Mouse (Mus musculus): ENCODE results near the gene Zfp398. TPM values are rescaled to one million over a fixed set of nuclear protein-coding genes. Genes with fewer than 3 reads are reported as not detected.
A peak's percentile ranks its signal among the peaks of the same experiment; 100 is the strongest.
"Not testable (repeated sequence)": the region's sequence is repeated elsewhere in the genome, so short reads cannot be mapped to it uniquely, and the experiment has no call there.

Zfp398 gene
- polyA plus RNA-seq, 1 experiment from 2014 or later, result 8.2 TPM

GRCm38 (mm10) chr6:47832220-47832619 is 3.2 kb upstream of the Zfp398 start:
- no peak for DNase-seq (ENCODE audit: low spot score)
- H3K27ac ChIP-seq (replicated peaks), result no peak overlapping the region
- no peak overlapping the region for H3K4me3 ChIP-seq
- no peaks in the 10 kb centered on the region for H3K36me3 ChIP-seq
- H3K9me3 ChIP-seq (replicated peaks), result no peaks in the 10 kb centered on the region
- WGBS, result 83% methylated on average over 1 of the region's 1 CpGs
- peaks cover 29% of the 10 kb centered on the region for H3K4me1 ChIP-seq
- H3K27me3 ChIP-seq (ENCODE audit: low read depth, poor library complexity, severe bottlenecking), result no peaks in the 10 kb centered on the region

GRCm38 (mm10) chr6:47835984-47836521 is 592 bp downstream of the Zfp398 start:
- WGBS, result under 1% methylated on average over 49 of the region's 49 CpGs

DNA sequence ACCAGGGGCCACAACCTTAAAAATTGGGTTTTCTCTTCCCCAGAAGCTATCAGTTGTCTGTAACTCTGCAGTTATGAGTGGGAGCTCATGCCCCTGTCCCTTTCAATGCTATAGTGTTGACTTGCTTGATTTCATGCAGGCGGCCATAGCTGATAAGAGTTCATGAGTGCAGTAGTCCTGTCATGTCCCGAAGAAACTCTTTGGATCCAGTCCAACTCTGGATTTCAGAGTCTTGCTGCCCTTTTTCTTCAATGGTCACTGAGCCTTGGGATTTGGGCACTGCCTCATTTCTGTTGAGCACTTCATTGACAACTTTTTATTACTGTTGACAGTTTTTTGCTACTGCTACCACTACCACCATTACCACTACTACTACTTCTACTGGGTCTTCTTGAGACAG is 2.2 kb downstream of the Zfp398 start:
- peaks cover 12% of the 10 kb centered on the region for H3K4me1 ChIP-seq
- H3K27ac ChIP-seq (replicated peaks), result no peak overlapping the region
- H3K36me3 ChIP-seq, result peaks cover 10% of the 10 kb centered on the region; the same call in 1 of the 2 replicates
- 86% methylated on average over 2 of the region's 2 CpGs for WGBS
- no peaks in the 10 kb centered on the region for H3K27me3 ChIP-seq (ENCODE audit: low read depth, poor library complexity, severe bottlenecking)
- H3K4me3 ChIP-seq, result no peak overlapping the region
- no peak for DNase-seq (ENCODE audit: low spot score)
- no peaks in the 10 kb centered on the region for H3K9me3 ChIP-seq (replicated peaks)

More at GRCm38 (mm10) chr6:47835984-47836521, 592 bp downstream of the Zfp398 start:
- DNase-seq (ENCODE audit: low spot score), result peak; percentile 70
- Histone ChIP-seq H3K4me1 (peaks cover 12% of the 10 kb centered on the region), H3K27me3 (ENCODE audit: low read depth, poor library complexity, severe bottlenecking) (no peaks in the 10 kb centered on the region), H3K4me3 (peak overlapping the region; percentile 83), H3K36me3 (peaks cover 6% of the 10 kb centered on the region; the same call in 1 of the 2 replicates), H3K9me3 (replicated peaks) (no peaks in the 10 kb centered on the region), H3K27ac (replicated peaks) (peak overlapping the region; percentile 91)

GRCm38 (mm10) chr6:47841077-47841476 is 5.6 kb downstream of the Zfp398 start:
- Histone ChIP-seq H3K4me1 (peaks cover 11% of the 10 kb centered on the region), H3K27ac (replicated peaks) (no peak overlapping the region), H3K4me3 (no peak overlapping the region), H3K27me3 (ENCODE audit: low read depth, poor library complexity, severe bottlenecking) (no peaks in the 10 kb centered on the region), H3K36me3 (peaks cover 17% of the 10 kb centered on the region), H3K9me3 (replicated peaks) (no peaks in the 10 kb centered on the region)
- DNase-seq (ENCODE audit: low spot score), result no peak
- 95% methylated on average over 1 of the region's 1 CpGs for WGBS

DNA sequence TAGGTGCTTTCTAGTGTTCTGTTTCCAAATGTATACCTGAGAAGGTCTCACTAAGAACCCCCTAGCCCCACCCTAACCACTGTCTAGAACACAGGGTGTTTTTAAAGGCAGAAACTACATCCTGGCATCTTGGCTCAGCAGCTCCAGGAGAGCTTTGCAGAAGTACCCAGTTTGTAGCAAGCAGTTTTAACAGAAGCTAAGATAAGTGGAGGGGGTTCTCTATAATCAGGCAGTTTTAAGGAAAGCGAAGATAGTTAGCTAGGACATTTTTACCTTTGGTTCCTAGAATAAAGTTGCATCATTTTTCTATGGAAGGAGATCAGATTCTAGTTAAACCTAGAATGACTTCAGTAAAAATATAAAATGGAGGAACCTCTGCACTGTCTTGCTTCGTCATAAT is 6.4 kb downstream of the Zfp398 start:
- 92% methylated on average over 2 of the region's 2 CpGs for WGBS
- H3K4me3 ChIP-seq, result no peak overlapping the region

DNA sequence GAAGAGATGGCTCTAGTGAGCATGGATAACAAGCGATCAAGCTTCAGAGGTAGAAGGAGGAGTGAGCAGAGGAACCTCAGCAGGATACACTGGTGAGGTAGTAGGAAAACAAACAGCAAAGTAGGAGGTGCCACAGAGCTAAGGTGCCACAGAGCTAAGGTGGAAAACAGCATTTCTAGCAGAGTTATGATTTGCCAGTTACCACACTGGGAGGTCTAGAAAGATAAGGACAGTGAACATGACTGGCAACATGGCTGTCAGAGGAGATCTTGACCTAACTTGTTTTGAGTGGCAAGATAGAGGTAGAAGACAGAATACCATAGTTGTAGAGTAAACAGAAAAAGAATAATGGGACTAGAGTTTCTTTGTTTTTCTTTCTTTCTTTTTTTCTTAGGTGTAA is 6.9 kb downstream of the Zfp398 start:
- H3K27ac ChIP-seq (replicated peaks), result no peak overlapping the region
- H3K4me3 ChIP-seq, result no peak overlapping the region
- H3K36me3 ChIP-seq, result peaks cover 23% of the 10 kb centered on the region
- no peaks in the 10 kb centered on the region for H3K4me1 ChIP-seq
- no peak for DNase-seq (ENCODE audit: low spot score)
- H3K27me3 ChIP-seq (ENCODE audit: low read depth, poor library complexity, severe bottlenecking), result no peaks in the 10 kb centered on the region
- no peaks in the 10 kb centered on the region for H3K9me3 ChIP-seq (replicated peaks)
- WGBS, result 92% methylated on average over 1 of the region's 1 CpGs

More for the DNA sequence above, 6.4 kb downstream of the Zfp398 start:
- DNase-seq (ENCODE audit: low spot score), result no peak
- Histone ChIP-seq H3K9me3 (replicated peaks) (no peaks in the 10 kb centered on the region), H3K27ac (replicated peaks) (no peak overlapping the region), H3K36me3 (peaks cover 18% of the 10 kb centered on the region), H3K4me1 (peaks cover 4% of the 10 kb centered on the region), H3K27me3 (ENCODE audit: low read depth, poor library complexity, severe bottlenecking) (no peaks in the 10 kb centered on the region)

DNA sequence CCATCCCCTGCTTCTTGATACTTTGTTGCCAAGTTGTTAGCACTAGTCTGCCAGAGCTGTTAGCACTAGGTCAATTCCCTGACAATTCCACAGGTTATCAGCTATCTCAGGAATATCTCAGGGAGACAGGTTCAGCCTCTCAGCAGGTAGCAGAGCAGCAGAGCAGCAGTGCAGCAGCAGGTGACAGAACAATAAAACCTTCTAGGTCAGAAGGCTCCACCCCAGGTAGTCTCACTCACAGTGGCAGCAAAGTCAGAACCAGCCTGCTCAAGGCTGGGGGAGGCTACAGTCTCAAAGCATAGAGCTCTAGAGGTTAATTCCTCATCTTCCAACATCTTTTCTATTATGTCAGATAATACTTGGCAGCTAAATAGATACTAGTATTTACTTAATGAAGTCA is 10.3 kb downstream of the Zfp398 start:
- Histone ChIP-seq H3K36me3 (peaks cover 17% of the 10 kb centered on the region), H3K27me3 (ENCODE audit: low read depth, poor library complexity, severe bottlenecking) (no peaks in the 10 kb centered on the region), H3K4me1 (no peaks in the 10 kb centered on the region), H3K27ac (replicated peaks) (no peak overlapping the region), H3K9me3 (replicated peaks) (no peaks in the 10 kb centered on the region), H3K4me3 (no peak overlapping the region)
- DNase-seq (ENCODE audit: low spot score), result no peak

DNA sequence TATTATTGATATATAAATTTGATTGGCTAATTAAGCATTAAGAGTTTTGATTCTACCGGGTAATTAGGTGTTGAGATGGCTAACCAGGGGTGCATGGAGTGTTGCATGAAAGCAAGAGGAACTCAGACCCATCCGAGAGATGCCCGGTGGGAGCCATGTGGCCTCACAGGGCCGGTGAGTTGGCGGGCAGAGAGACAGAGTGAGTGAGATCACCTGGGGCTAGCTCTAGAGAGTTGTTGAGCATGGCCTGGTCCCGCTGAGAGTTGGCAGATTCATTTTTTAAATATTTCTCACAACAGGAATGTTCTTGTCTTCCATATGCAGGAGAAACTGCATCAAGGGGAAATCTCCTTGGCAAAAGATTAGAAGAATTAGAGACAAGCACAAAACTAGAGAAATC is 21.8 kb downstream of the Zfp398 start:
- Histone ChIP-seq H3K4me3 (no peak overlapping the region), H3K27me3 (ENCODE audit: low read depth, poor library complexity, severe bottlenecking) (no peaks in the 10 kb centered on the region), H3K4me1 (no peaks in the 10 kb centered on the region), H3K27ac (replicated peaks) (no peak overlapping the region), H3K9me3 (replicated peaks) (no peaks in the 10 kb centered on the region), H3K36me3 (peaks cover 39% of the 10 kb centered on the region)
- 93% methylated on average over 6 of the region's 6 CpGs for WGBS
- DNase-seq (ENCODE audit: low spot score), result no peak

DNA sequence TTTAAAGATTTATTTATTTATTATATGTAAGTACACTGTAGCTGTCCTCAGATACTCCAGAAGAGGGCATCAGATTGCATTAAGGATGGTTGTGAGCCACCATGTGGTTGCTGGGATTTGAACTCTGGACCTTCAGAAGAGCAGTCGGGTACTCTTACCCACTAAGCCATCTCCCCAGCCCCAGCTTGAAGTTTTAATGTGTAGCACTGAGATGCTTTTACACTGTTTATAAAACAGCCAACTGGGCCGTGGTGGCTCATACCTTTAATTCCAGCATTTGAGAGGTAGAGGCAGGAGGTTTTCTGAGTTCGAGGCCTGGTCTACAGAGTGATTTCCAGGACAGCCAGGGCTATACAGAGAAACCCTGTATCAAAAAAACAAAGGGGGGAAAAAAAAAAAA is 22.3 kb downstream of the Zfp398 start:
- not testable (repeated sequence) for H3K4me3 ChIP-seq; H3K4me1 ChIP-seq; H3K27me3 ChIP-seq (ENCODE audit: low read depth, poor library complexity, severe bottlenecking); H3K27ac ChIP-seq (replicated peaks); H3K9me3 ChIP-seq (replicated peaks); DNase-seq (ENCODE audit: low spot score)
- 90% methylated on average over 3 of the region's 3 CpGs for WGBS
- H3K36me3 ChIP-seq, result peaks cover 41% of the 10 kb centered on the region

DNA sequence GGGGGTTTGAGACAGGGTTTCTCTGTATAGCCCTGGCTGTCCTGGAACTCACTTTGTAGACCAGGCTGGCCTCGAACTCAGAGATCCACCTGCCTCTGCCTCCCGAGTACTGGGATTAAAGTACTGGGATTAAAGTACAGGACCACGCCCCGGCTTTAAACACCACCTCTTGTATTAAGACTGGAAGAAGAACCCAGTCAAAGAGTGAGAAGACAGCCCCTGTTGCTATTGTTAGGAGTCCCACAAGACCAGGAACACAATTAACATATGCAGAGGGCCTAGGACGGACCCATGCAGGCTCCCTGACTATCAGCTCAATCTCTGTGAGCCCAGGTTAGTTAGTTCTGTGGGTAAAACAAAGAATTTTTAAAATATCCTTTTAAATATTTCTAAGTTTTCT is 36.8 kb downstream of the Zfp398 start:
- Histone ChIP-seq H3K36me3 (peaks cover 9% of the 10 kb centered on the region), H3K27ac (replicated peaks) (no peak overlapping the region), H3K4me3 (no peak overlapping the region), H3K27me3 (ENCODE audit: low read depth, poor library complexity, severe bottlenecking) (no peaks in the 10 kb centered on the region), H3K9me3 (replicated peaks) (no peaks in the 10 kb centered on the region), H3K4me1 (0 out of 2 replicates have a peak, but pooled peaks cover 2% of the 10 kb centered on the region)
- no peak for DNase-seq (ENCODE audit: low spot score)
- 87% methylated on average over 5 of the region's 5 CpGs for WGBS

DNA sequence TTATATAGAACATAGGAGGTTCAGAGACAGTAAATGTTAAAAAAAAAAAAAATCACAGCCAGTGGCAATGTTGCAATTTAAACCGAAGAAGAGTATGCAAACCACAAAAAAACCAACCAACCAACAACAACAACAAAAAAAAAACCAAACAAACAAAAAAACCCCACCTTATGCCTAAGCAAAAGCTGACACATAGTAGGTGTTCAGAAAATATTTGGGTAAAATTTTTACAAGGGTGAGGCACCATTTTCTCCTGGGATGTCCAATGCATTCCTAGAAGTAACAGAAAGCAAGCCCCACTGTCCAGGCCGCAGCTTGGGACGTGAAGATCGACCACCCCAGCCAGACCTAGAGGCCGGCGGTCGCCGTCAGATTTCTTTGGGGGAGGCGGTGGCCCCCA is 41.6 kb downstream of the Zfp398 start, which contains the start of gene Zfp282:
Zfp282 (plus strand) TSS at position 147 of the 400 bp plus-strand sequence.
- WGBS, result 6% methylated on average over 9 of the region's 9 CpGs
- DNase-seq (ENCODE audit: low spot score), result no peak
- Histone ChIP-seq H3K9me3 (replicated peaks) (no peaks in the 10 kb centered on the region), H3K27ac (replicated peaks) (peak within 1 kb of the TSS; percentile 97), H3K27me3 (ENCODE audit: low read depth, poor library complexity, severe bottlenecking) (no peaks in the 10 kb centered on the region), H3K4me3 (peak within 1 kb of the TSS; percentile 84), H3K4me1 (peaks cover 21% of the 10 kb centered on the region), H3K36me3 (peaks cover 29% of the 10 kb centered on the region)

DNA sequence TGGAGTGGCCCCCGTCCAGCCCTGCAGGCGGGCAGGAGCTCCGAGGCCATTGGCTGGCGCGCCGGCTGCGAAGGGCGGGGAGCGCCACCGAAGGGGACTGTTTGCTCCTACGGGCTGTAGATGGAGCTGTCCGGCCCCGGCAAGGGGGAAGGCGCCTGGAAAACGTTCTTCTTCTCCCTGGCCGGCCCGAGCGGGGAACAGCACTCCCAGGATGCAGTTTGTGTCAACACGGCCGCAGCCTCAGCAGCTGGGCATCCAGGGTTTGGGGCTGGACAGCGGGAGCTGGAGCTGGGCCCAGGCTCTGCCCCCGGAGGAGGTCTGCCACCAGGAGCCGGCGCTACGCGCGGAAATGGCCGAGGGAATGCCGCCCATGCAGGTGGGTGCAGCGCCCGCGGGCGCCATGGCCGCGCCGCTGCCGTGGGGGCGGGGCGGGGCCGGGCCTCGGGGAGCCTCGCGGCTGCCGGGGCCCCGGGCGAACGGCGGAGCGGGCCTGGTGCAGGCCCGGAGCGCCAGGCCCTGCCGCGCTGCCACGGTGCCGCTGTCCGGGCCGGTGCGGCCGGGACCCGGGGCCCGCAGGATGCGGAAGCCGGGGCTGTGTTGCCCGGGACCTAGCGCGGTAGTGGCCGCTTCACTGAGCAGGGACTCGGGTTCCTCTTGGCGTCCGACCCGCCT is 42.1 kb downstream of the Zfp398 start:
- H3K4me1 ChIP-seq, result peaks cover 21% of the 10 kb centered on the region
- peaks cover 34% of the 10 kb centered on the region for H3K36me3 ChIP-seq
- H3K27me3 ChIP-seq (ENCODE audit: low read depth, poor library complexity, severe bottlenecking), result no peaks in the 10 kb centered on the region
- no peaks in the 10 kb centered on the region for H3K9me3 ChIP-seq (replicated peaks)
- peak overlapping the region; percentile 84 for H3K4me3 ChIP-seq
- WGBS, result under 1% methylated on average over 69 of the region's 71 CpGs
- peak overlapping the region; percentile 97 for H3K27ac ChIP-seq (replicated peaks)
- peak; percentile 94 for DNase-seq (ENCODE audit: low spot score)

- WGBS, result 2% methylated on average over 11 of the region's 11 CpGs
- DNase-seq (ENCODE audit: low spot score), result no peak
- Histone ChIP-seq H3K9me3 (replicated peaks) (no peaks in the 10 kb centered on the region), H3K36me3 (peaks cover 39% of the 10 kb centered on the region), H3K4me3 (peak overlapping the region; percentile 84), H3K27ac (replicated peaks) (peak overlapping the region; percentile 97), H3K27me3 (ENCODE audit: low read depth, poor library complexity, severe bottlenecking) (no peaks in the 10 kb centered on the region), H3K4me1 (peaks cover 21% of the 10 kb centered on the region)
These were observed 42.7 kb downstream of the Zfp398 start for GRCm38 (mm10) chr6:47878133-47878514.
